Mouse (Mus musculus) forebrain, postnatal 0 days (tissue): ENCODE data around the gene Ccna1. TPM values are rescaled to one million over a fixed set of nuclear protein-coding genes. Genes with fewer than 3 reads are reported as not detected.

ENCODE experiments used
- ATAC-seq: fragments of 200-750 bp; cut with Nextera tagmentation; 2 replicates; pipeline ENCODE4 v1.8.0; 2017; ENCODE audit warnings: mild to moderate bottlenecking, moderate library complexity
- DNase-seq: peaks from one replicate; pipeline ENCODE4 v3.0.0-alpha.2; 2015
- H3K27ac ChIP-seq: fragments of 300-500 bp; sonication (generic); 2 replicates; pipeline ENCODE4 v1.5.1; 2014; ENCODE audit warnings: low read depth, mild to moderate bottlenecking, antibody characterized with exemption, low read length, moderate library complexity, mixed read lengths
- H3K27me3 ChIP-seq: fragments of 300-500 bp; sonication (generic); 2 replicates; pipeline ENCODE4 v1.6.1; 2014; ENCODE audit warnings: mild to moderate bottlenecking, low read length, mixed read lengths; ENCODE audit not compliant: insufficient read depth
- H3K36me3 ChIP-seq: fragments of 300-500 bp; sonication (generic); 2 replicates; pipeline ENCODE4 v1.6.1; 2014; ENCODE audit warnings: mild to moderate bottlenecking, moderate library complexity; ENCODE audit not compliant: insufficient read depth
- H3K4me1 ChIP-seq: fragments of 300-500 bp; sonication (generic); 2 replicates; pipeline ENCODE4 v1.6.1; 2014; ENCODE audit warnings: antibody characterized with exemption; ENCODE audit not compliant: insufficient read depth
- H3K4me2 ChIP-seq: fragments of 300-500 bp; sonication (generic); 2 replicates; pipeline ENCODE4 v1.6.1; 2014; ENCODE audit warnings: low read depth, mild to moderate bottlenecking, moderate library complexity
- H3K4me3 ChIP-seq: fragments of 300-500 bp; sonication (generic); 2 replicates; pipeline ENCODE4 v1.5.1; 2014; ENCODE audit warnings: low read depth, low read length, mixed read lengths
- H3K9ac ChIP-seq: fragments of 300-500 bp; sonication (generic); 2 replicates; pipeline ENCODE4 v1.6.1; 2014; ENCODE audit warnings: mild to moderate bottlenecking
- H3K9me3 ChIP-seq: fragments of 300-500 bp; sonication (generic); 2 replicates; pipeline ENCODE4 v1.6.1; 2016; ENCODE audit warnings: low read length
- CTCF ChIP-seq: sonication (generic); IDR thresholded peaks from 2 replicates; pipeline ENCODE4 v1.5.1; 2016; ENCODE audit warnings: antibody characterized with exemption, control low read depth, low read depth
- WGBS: fragments of 180-500 bp; shearing (Covaris S2); extraction: QIAGEN DNeasy Blood & Tissue Kit; methylation state at CpG from one replicate; pipeline ENCODE4 v1.1.7; 2014; 5-methylcytosine and 5-hydroxymethylcytosine counted together
- polyA plus RNA-seq: library from polyadenylated mRNA; unstranded; fragments of >200 nt; fragmentation: Nextera tagmentation; extraction: Ambion mirVana; gene quantifications from 2 replicates; pipeline ENCODE4 v1.2.1, GENCODE M21; 2015
- total RNA-seq: library from RNA; depleted of rRNA; stranded (reverse); fragments of >200 nt; gene quantifications from 2 replicates; pipeline ENCODE4 v1.2.3, GENCODE M21; 2014

Ccna1 gene
- total and polyA plus RNA-seq, 2 experiments from 2014 or later: 3.1 to 5.6 TPM

GRCm38 (mm10) chr3:55065738-55066665 lies 10.7 kb upstream of the Ccna1 start:
- no peaks in the 10 kb centered on the region for H3K9me3 ChIP-seq
- H3K9ac ChIP-seq: no peak overlapping the region
- H3K4me3 ChIP-seq: no peak overlapping the region
- TF ChIP-seq CTCF: no peak
- DNase-seq: no peak
- 51% methylated on average over 14 of the region's 14 CpGs for WGBS
- H3K27me3 ChIP-seq: no peaks in the 10 kb centered on the region
- H3K36me3 ChIP-seq: no peaks in the 10 kb centered on the region
- peak; percentile 55 for ATAC-seq
- no peak overlapping the region for H3K4me2 ChIP-seq
- peak overlapping the region; percentile 29; the same call in 1 of the 2 replicates for H3K27ac ChIP-seq
- H3K4me1 ChIP-seq: no peaks in the 10 kb centered on the region

- Histone ChIP-seq H3K36me3 (no peaks in the 10 kb centered on the region), H3K9me3 (no peaks in the 10 kb centered on the region), H3K4me2 (no peak overlapping the region), H3K4me1 (no peaks in the 10 kb centered on the region), H3K27ac (no peak overlapping the region), H3K9ac (no peak overlapping the region), H3K27me3 (no peaks in the 10 kb centered on the region), H3K4me3 (no peak overlapping the region)
- WGBS: 16% methylated on average over 2 of the region's 2 CpGs
- ATAC-seq: peak; percentile 50; the same call in 1 of the 2 replicates
- peak; percentile 71 for DNase-seq
- peak; percentile 82 for TF ChIP-seq CTCF
These were observed 9.1 kb upstream of the Ccna1 start for GRCm38 (mm10) chr3:55064396-55064795.

- H3K27me3 ChIP-seq: no peaks in the 10 kb centered on the region
- no peak for DNase-seq
- WGBS: 70% methylated on average over 9 of the region's 9 CpGs
- no peaks in the 10 kb centered on the region for H3K4me1 ChIP-seq
- no peaks in the 10 kb centered on the region for H3K9me3 ChIP-seq
- TF ChIP-seq CTCF: no peak
- ATAC-seq: no peak
- H3K4me3 ChIP-seq: no peak overlapping the region
- H3K27ac ChIP-seq: no peak overlapping the region
- no peak overlapping the region for H3K4me2 ChIP-seq
- H3K36me3 ChIP-seq: no peaks in the 10 kb centered on the region
- no peak overlapping the region for H3K9ac ChIP-seq
These were observed 7.4 kb upstream of the Ccna1 start for GRCm38 (mm10) chr3:55062653-55063052.

- TF ChIP-seq CTCF: no peak
- 76% methylated on average over 8 of the region's 8 CpGs for WGBS
- Histone ChIP-seq H3K4me2 (no peak overlapping the region), H3K27ac (no peak overlapping the region), H3K36me3 (no peaks in the 10 kb centered on the region), H3K9ac (no peak overlapping the region), H3K4me3 (no peak overlapping the region), H3K4me1 (peaks cover 8% of the 10 kb centered on the region; the same call in 1 of the 2 replicates), H3K27me3 (no peaks in the 10 kb centered on the region), H3K9me3 (no peaks in the 10 kb centered on the region)
- DNase-seq: no peak
- ATAC-seq: no peak
These were observed 1.1 kb upstream of the Ccna1 start for GRCm38 (mm10) chr3:55056376-55056775.

GRCm38 (mm10) chr3:55055747-55056120 lies 433 bp upstream of the Ccna1 start:
- no peak overlapping the region for H3K27ac ChIP-seq
- H3K4me3 ChIP-seq: peak overlapping the region; percentile 63
- no peaks in the 10 kb centered on the region for H3K27me3 ChIP-seq
- H3K4me2 ChIP-seq: peak overlapping the region; percentile 99
- WGBS: 14% methylated on average over 11 of the region's 11 CpGs
- TF ChIP-seq CTCF: no peak
- H3K9me3 ChIP-seq: no peaks in the 10 kb centered on the region
- ATAC-seq (no peak), DNase-seq (no peak)
- H3K36me3 ChIP-seq: no peaks in the 10 kb centered on the region
- peaks cover 8% of the 10 kb centered on the region; the same call in 1 of the 2 replicates for H3K4me1 ChIP-seq
- peak overlapping the region; percentile 65 for H3K9ac ChIP-seq

- no peaks in the 10 kb centered on the region for H3K9me3 ChIP-seq
- H3K9ac ChIP-seq: no peak overlapping the region
- H3K4me1 ChIP-seq: peaks cover 8% of the 10 kb centered on the region; the same call in 1 of the 2 replicates
- H3K4me2 ChIP-seq: peak overlapping the region; percentile 99; the same call in 1 of the 2 replicates
- WGBS: 54% methylated on average over 6 of the region's 6 CpGs
- H3K27ac ChIP-seq: no peak overlapping the region
- ATAC-seq (no peak), DNase-seq (no peak)
- TF ChIP-seq CTCF: no peak
- H3K36me3 ChIP-seq: no peaks in the 10 kb centered on the region
- H3K27me3 ChIP-seq: no peaks in the 10 kb centered on the region
- H3K4me3 ChIP-seq: no peak overlapping the region
These were observed 1.1 kb downstream of the Ccna1 start for GRCm38 (mm10) chr3:55054231-55054630.
